ENCODE assay signal across 8 mouse cellular contexts in genomic region chr10:70096366-70097188, GRCm38 (mm10). TPM values are rescaled to one million over a fixed set of nuclear protein-coding genes. Genes with fewer than 3 reads are reported as not detected.
A peak's percentile ranks its signal among the peaks of the same experiment; 100 is the strongest.
DNase-seq lines count a peak whose midpoint lies in the region; ATAC-seq and TF ChIP-seq lines count a peak whose summit lies in the region.

Ccdc6 (plus strand) TSS chr10:70097121.

- H3K9me3 ChIP-seq in heart, embryonic 13.5 days: 0 out of 2 replicates have a peak, but pooled peaks cover 3% of the 10 kb centered on the region
- no peaks in the 10 kb centered on the region for H3K9me3 ChIP-seq in liver, embryonic 14.5 days (ENCODE audit: control insufficient read depth, low read length)
- H3K9me3 ChIP-seq in stomach, embryonic 15.5 days: no peaks in the 10 kb centered on the region

- peaks cover 46% of the 10 kb centered on the region for H3K4me1 ChIP-seq in heart, embryonic 13.5 days
- H3K4me1 ChIP-seq in liver, embryonic 14.5 days (replicated peaks; ENCODE audit: control insufficient read depth in 2 of 2, insufficient read depth in 2 of 2, low read length in 1 of 2): peaks cover 10 to 29% of the 10 kb centered on the region in 2 experiments
- peaks cover 28% of the 10 kb centered on the region for H3K4me1 ChIP-seq in stomach, embryonic 15.5 days

- WGBS in heart, embryonic 13.5 days: 2% methylated on average over 39 of the region's 77 CpGs
- under 1% methylated on average over 42 of the region's 77 CpGs for WGBS in liver, embryonic 14.5 days (ENCODE audit: insufficient replicate concordance)
- WGBS in stomach, embryonic 15.5 days: 1% methylated on average over 26 of the region's 77 CpGs

- TF ChIP-seq CTCF in liver, embryonic 14.5 days (IDR thresholded peaks at IDR 0.05; ENCODE audit: low read depth): peak; percentile 71

- TF ChIP-seq EP300 in liver, embryonic 14.5 days (IDR thresholded peaks at IDR 0.05; ENCODE audit: low read depth): no peak

- H3K4me3 ChIP-seq in heart, embryonic 13.5 days: peak within 1 kb of the TSS; percentile 94
- H3K4me3 ChIP-seq in liver, embryonic 14.5 days (ENCODE audit: insufficient read depth in 1 of 2, low read depth in 2 of 2, low read length in 2 of 2): peak within 1 kb of the TSS; percentile 91 to 98
- H3K4me3 ChIP-seq in stomach, embryonic 15.5 days (replicated peaks): peak within 1 kb of the TSS; percentile 97

- H3K36me3 ChIP-seq in heart, embryonic 13.5 days: peaks cover 12% of the 10 kb centered on the region
- no peaks in the 10 kb centered on the region; the same call in 1 of the 2 replicates for H3K36me3 ChIP-seq in liver, embryonic 14.5 days (replicated peaks; ENCODE audit: control insufficient read depth, insufficient read depth, low read depth)
- no peaks in the 10 kb centered on the region for H3K36me3 ChIP-seq in stomach, embryonic 15.5 days

- peak; percentile 88 for DNase-seq in CD4-positive helper T cell, adult 2 months (ENCODE audit: low read depth, low spot score)
- DNase-seq in brain, embryonic 18.5 days (ENCODE audit: low read depth, low spot score): peak; percentile 60
- DNase-seq in kidney, postnatal 10 days: peak; percentile 93
- peak in 2 of 3 experiments; percentile 53 to 57 for DNase-seq in liver, embryonic 14.5 days (ENCODE audit: low read depth in 3 of 3, low spot score in 3 of 3)
- peak; percentile 81 for DNase-seq in neural tube, embryonic 10.5 days (ENCODE audit: extremely low spot score, low spot score)

- no peaks in the 10 kb centered on the region for H3K27me3 ChIP-seq in heart, embryonic 13.5 days (replicated peaks)
- H3K27me3 ChIP-seq in liver, embryonic 14.5 days (ENCODE audit: control insufficient read depth, insufficient read depth, low read length): no peaks in the 10 kb centered on the region
- H3K27me3 ChIP-seq in stomach, embryonic 15.5 days (replicated peaks): no peaks in the 10 kb centered on the region

- peak; percentile 79 for ATAC-seq in erythroid progenitor cell, adult 5-6 weeks (replicated peaks; ENCODE audit: low FRiP score, poor library complexity, severe bottlenecking)
- ATAC-seq in heart, embryonic 13.5 days (ENCODE audit: extremely low read depth, insufficient number of reproducible peaks, low FRiP score, low TSS enrichment): peak; percentile 62; the same call in 1 of the 2 replicates
- ATAC-seq in liver, embryonic 14.5 days (ENCODE audit: insufficient read depth): peak; percentile 85
- ATAC-seq in stomach, embryonic 15.5 days (ENCODE audit: insufficient read depth, low FRiP score, low read depth): peak; percentile 83

- peak within 1 kb of the TSS; percentile 81 for H3K4me2 ChIP-seq in heart, embryonic 13.5 days
- peak within 1 kb of the TSS; percentile 96 for H3K4me2 ChIP-seq in liver, embryonic 14.5 days (ENCODE audit: low read depth)
- H3K4me2 ChIP-seq in stomach, embryonic 15.5 days: peak within 1 kb of the TSS; percentile 81

- peak within 1 kb of the TSS; percentile 93 for H3K27ac ChIP-seq in heart, embryonic 13.5 days (replicated peaks)
- peak within 1 kb of the TSS; percentile 69 for H3K27ac ChIP-seq in liver, embryonic 14.5 days
- peak within 1 kb of the TSS; percentile 90 for H3K27ac ChIP-seq in stomach, embryonic 15.5 days

- peak within 1 kb of the TSS; percentile 99 for H3K9ac ChIP-seq in heart, embryonic 13.5 days
- peak within 1 kb of the TSS; percentile 91 for H3K9ac ChIP-seq in liver, embryonic 14.5 days (replicated peaks)
- H3K9ac ChIP-seq in stomach, embryonic 15.5 days: peak within 1 kb of the TSS; percentile 88

RNA-seq across cellular contexts. Expression of gene Ccdc6, which starts in this region (rescaled TPM):
- total RNA-seq in erythroid progenitor cell, adult 5-6 weeks (2015; ENCODE audit: low replicate concordance): 25.2 and 45.0 TPM in 2 replicates
- 46.6 and 61.2 TPM in 2 replicates for total RNA-seq in erythroid progenitor cell, adult 5-6 weeks (2017; ENCODE audit: low replicate concordance)
- 12.5 and 12.9 TPM in 2 replicates for polyA plus RNA-seq in heart, embryonic 13.5 days (2015; fragmentation: Nextera tagmentation; extraction: Ambion mirVana)
- polyA plus RNA-seq in liver, embryonic 14.5 days (2012; rRNA removed): 6.7 and 8.3 TPM in 2 replicates
- 9.5 and 10.7 TPM in 2 replicates for polyA plus RNA-seq in liver, embryonic 14.5 days (2014; fragmentation: Nextera tagmentation; extraction: Ambion mirVana)
- polyA plus RNA-seq in stomach, embryonic 15.5 days (2015; fragmentation: Nextera tagmentation; extraction: Ambion mirVana): 13.7 and 15.9 TPM in 2 replicates

Comparison
In these comparisons a context has a peak if more than half of its experiments do, and no peak if none do; other contexts are left out.
1. Peak in every context shown above with its lines: DNase-seq, ATAC-seq, H3K4me3 ChIP-seq and H3K27ac ChIP-seq.